Mouse (Mus musculus) adrenal gland, adult 10 weeks (tissue): ENCODE data around the gene Ascl2. TPM values are rescaled to one million over a fixed set of nuclear protein-coding genes. Genes with fewer than 3 reads are reported as not detected.

Source experiments
- polyA plus RNA-seq: library from polyadenylated mRNA; stranded (reverse); fragments of 350-450 nt; fragmentation: Illumina TruSeq; extraction: RNeasy Lipid Tissue Mini Kit (QIAGEN cat#74804); gene quantifications from one replicate; pipeline ENCODE4 v1.2.3, GENCODE M21; 2014; ENCODE audit warnings: low read depth, low replicate concordance

Gene Ascl2
- polyA plus RNA-seq, result 0.47 TPM

DNA sequence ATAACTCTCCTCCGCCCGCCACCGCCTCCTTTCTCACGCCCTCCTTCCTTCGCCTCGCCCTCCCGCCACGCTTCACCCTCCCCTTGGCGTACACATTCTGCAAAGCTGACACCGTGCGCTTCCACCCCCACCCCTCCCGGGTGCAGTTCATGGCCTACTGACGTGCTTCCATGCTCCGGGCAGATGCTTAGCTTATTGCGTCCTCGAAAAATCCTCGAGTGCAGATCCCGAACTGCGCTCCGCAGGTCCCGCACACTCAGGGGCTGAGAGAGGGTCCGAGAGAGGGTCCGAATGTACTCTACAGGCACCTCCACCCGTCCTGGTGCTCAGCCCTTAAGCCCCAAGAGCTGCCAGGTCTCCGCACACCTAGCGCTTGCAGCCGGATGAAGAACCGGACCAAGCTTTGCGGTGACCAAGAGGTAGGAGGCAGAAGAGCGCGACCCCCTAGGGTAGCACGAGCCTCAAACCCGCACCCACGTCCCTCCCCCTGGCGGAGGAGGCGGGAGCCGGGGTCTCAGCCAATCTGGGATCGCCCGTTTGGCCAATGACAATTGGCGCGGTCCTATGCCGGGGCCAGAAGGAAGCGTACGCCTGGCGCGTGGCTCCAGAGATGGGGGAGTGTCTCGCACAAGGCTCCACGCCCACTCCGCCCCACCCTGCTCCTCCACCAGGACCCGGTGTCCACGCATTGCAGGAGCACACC is at the start of gene Ascl2:
TSS of gene Ascl2 (minus strand) at position 456 of the 703 bp plus-strand sequence.

DNA sequence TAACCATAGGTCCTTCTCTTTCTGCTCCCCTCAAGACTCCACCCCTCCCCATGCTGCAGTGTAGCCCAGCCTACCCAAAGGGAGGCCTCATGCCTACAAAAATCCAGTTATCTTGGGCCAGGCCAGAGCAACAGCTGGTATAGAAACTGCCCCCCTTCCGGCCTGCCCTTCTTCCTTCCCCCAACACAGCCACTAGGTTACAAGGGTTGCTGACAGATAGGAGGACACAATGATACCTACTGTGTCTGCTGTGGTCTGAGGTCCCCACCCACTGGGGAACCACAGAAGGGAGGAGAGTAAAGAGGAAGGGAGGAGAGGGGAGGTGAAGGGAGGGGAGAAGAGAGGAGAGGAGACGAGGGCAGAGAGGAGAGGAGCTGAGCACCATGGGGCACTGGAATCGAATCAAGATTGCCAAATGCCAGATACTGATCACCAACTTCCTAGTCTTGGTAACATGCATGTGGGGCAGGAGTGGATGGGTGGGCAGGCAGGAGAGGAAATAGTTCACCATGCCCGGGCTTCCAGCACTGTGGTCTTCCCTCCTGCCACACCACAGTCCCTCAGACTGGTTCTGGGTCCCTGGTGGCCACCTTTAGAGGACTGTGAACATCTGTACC is 35.8 kb upstream of the Ascl2 start, which contains the start of gene Tspan32:
TSS of gene Tspan32 (plus strand) at position 320 of the 617 bp plus-strand sequence.

DNA sequence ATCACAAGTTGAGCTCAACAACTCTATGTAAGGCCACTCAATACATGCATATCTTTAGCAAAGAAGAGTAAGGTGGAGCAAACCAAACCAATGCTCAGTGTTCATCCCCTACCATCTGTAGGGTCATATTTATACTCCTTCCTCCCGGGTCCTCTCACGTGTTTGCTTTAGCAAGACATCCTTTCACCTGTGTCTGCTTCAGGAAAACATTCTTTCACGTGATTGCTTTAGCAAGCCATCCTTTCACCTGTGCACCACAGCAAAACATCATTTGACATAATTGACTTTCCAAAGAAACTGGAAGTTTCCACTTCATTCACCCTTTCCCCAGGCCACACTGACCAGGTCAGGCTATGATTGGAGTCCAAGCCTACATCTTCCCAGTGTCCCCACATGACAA is 38.0 kb downstream of the Ascl2 start, which contains the start of gene Th:
TSS of gene Th (minus strand) at position 101 of the 400 bp plus-strand sequence.

Other genes starting within 250 kb of the Ascl2 start
- gene Ins2, start 225.9 kb downstream of the Ascl2 start, polyA plus RNA-seq, result not detected
- 39.8 TPM for gene Th, start 38.1 kb downstream of the Ascl2 start, polyA plus RNA-seq
- not detected for gene Tspan32, start 35.8 kb upstream of the Ascl2 start, polyA plus RNA-seq
- gene Cd81, start 83.5 kb upstream of the Ascl2 start, polyA plus RNA-seq, result 258 TPM
- gene Tssc4, start 100.0 kb upstream of the Ascl2 start, polyA plus RNA-seq, result 1.1 TPM
- not detected for gene Trpm5, start 125.4 kb upstream of the Ascl2 start, polyA plus RNA-seq
- gene Kcnq1, start 137.1 kb upstream of the Ascl2 start, polyA plus RNA-seq, result 0.76 TPM